Mouse (Mus musculus) olfactory bulb, adult 2 months (tissue): Measurements from ENCODE around the gene Tex22.

Source experiments
- CTCF ChIP-seq: fragments of 200-500 bp; IDR thresholded peaks from 2 replicates; pipeline ENCODE4 v1.5.1; 2012; ENCODE audit warnings: low read depth, mild to moderate bottlenecking, low read length, moderate library complexity; ENCODE audit not compliant: insufficient read depth
- POLR2A ChIP-seq: fragments of 200-500 bp; IDR thresholded peaks from 2 replicates; pipeline ENCODE4 v1.6.1; 2012; ENCODE audit warnings: mild to moderate bottlenecking, low read depth, low read length, moderate library complexity; ENCODE audit not compliant: insufficient read depth

DNA sequence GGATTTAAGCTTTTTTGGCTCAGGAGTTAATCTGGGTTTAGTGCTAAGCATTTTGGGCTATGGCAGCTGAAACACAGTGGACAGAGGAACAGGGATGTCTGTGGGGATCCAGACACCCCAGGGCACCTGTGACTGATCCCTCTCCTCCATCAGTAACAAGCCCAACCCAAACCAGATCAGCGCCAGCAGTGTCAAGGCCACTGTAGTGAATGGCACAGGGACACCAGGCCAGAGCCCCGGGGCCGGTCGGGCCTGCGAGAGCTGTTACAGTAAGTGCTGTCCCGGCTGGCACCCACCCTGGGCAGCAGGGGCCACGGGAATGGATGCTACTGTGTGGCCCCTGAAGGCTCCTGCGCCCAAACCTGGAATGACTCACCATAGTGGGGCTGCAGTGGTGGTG lies 56.4 kb downstream of the Tex22 start:
- TF ChIP-seq CTCF = no peak
- TF ChIP-seq POLR2A = no peak
